Mouse (Mus musculus) splenic B cell, adult 2 months (primary cell): ENCODE results near the gene Tpbg.

Experiments
- DNase-seq: peaks from one replicate; pipeline ENCODE4 v3.0.0-alpha.2; 2011; ENCODE audit warnings: low read depth, low spot score
- H3K27me3 ChIP-seq: 2 replicates; pipeline ENCODE4 v1.6.1; 2012; ENCODE audit warnings: mild to moderate bottlenecking, low read length, moderate library complexity, mixed read lengths; ENCODE audit not compliant: control insufficient read depth, poor library complexity, insufficient read depth, severe bottlenecking
- H3K36me3 ChIP-seq: 2 replicates; pipeline ENCODE4 v1.6.1; 2012; ENCODE audit warnings: mild to moderate bottlenecking, low read length, moderate library complexity, mixed read lengths; ENCODE audit not compliant: control insufficient read depth, poor library complexity, insufficient read depth, severe bottlenecking

Tpbg gene

GRCm38 (mm10) chr9:85856511-85856910 lies 14.3 kb downstream of the Tpbg start:
- no peaks in the 10 kb centered on the region for H3K27me3 ChIP-seq
- no peak for DNase-seq
- H3K36me3 ChIP-seq, result no peaks in the 10 kb centered on the region

- no peak for DNase-seq
- Histone ChIP-seq H3K36me3 (no peaks in the 10 kb centered on the region), H3K27me3 (no peaks in the 10 kb centered on the region)
These were observed 18.9 kb downstream of the Tpbg start for GRCm38 (mm10) chr9:85861065-85861464.

- DNase-seq, result no peak
- Histone ChIP-seq H3K27me3 (no peaks in the 10 kb centered on the region), H3K36me3 (no peaks in the 10 kb centered on the region)
These were observed 20.4 kb downstream of the Tpbg start for GRCm38 (mm10) chr9:85862562-85862961.

GRCm38 (mm10) chr9:85872908-85873307 lies 30.7 kb downstream of the Tpbg start:
- H3K27me3 ChIP-seq, result no peaks in the 10 kb centered on the region
- peak; percentile 1 for DNase-seq

GRCm38 (mm10) chr9:85893681-85894080 lies 51.5 kb downstream of the Tpbg start:
- H3K36me3 ChIP-seq, result no peaks in the 10 kb centered on the region
- H3K27me3 ChIP-seq, result no peaks in the 10 kb centered on the region
- no peak for DNase-seq

More at GRCm38 (mm10) chr9:85872908-85873307, 30.7 kb downstream of the Tpbg start:
- no peaks in the 10 kb centered on the region for H3K36me3 ChIP-seq
